Mouse (Mus musculus): ENCODE results near the gene 6030452D12Rik. TPM values are rescaled to one million over a fixed set of nuclear protein-coding genes. Genes with fewer than 3 reads are reported as not detected.

The 6030452D12Rik gene
- polyA plus RNA-seq, 1 experiment, result not detected

Other genes starting within 250 kb of the 6030452D12Rik start
- gene Smpd3, start 162.5 kb upstream of the 6030452D12Rik start, polyA plus RNA-seq (2012; rRNA removed), result 1.1 and 1.2 TPM in 2 replicates
- gene Zfp90, start 85.2 kb upstream of the 6030452D12Rik start, polyA plus RNA-seq (2012; rRNA removed), result 9.3 and 9.5 TPM in 2 replicates
- 4.4 and 5.5 TPM in 2 replicates for gene Cdh3, start 10.4 kb downstream of the 6030452D12Rik start, polyA plus RNA-seq (2012; rRNA removed)
- 188 and 228 TPM in 2 replicates for gene Gm10073, start 72.9 kb downstream of the 6030452D12Rik start, polyA plus RNA-seq (2012; rRNA removed)
- gene Cdh1, start 102.8 kb downstream of the 6030452D12Rik start, polyA plus RNA-seq (2012; rRNA removed), result 81.3 and 96.0 TPM in 2 replicates
- 4.4 and 5.0 TPM in 2 replicates for gene Tango6, start 182.5 kb downstream of the 6030452D12Rik start, polyA plus RNA-seq (2012; rRNA removed)